Mouse (Mus musculus) megakaryocyte, adult 5-6 weeks (primary cell): Measurements from ENCODE around the gene Ntn4. TPM values are rescaled to one million over a fixed set of nuclear protein-coding genes. Genes with fewer than 3 reads are reported as not detected.

Experiments used
- ATAC-seq: 2 replicates; pipeline ENCODE4 v1.8.0; 2016; ENCODE audit warnings: mild to moderate bottlenecking, inconsistent platforms; ENCODE audit not compliant: poor library complexity, severe bottlenecking
- total RNA-seq, 2 experiments: library from RNA; stranded (forward) in 1 of 2; stranded (reverse) in 1 of 2; fragments of 153-499, 151-499 nt in 1 of 2; fragments of 221-1000, 200-1000 nt in 1 of 2; gene quantifications; 2 replicates each; pipeline versions ENCODE4 v1.2.3 to v1.2.4; 2015 to 2017

Ntn4 gene
- total RNA-seq, 2 experiments from 2014 or later, result 0.18 to 0.76 TPM

- ATAC-seq, result peak; percentile 40; the same call in 1 of the 2 replicates
Measured at GRCm38 (mm10) chr10:93709536-93709935, 69.1 kb downstream of the Ntn4 start.

DNA sequence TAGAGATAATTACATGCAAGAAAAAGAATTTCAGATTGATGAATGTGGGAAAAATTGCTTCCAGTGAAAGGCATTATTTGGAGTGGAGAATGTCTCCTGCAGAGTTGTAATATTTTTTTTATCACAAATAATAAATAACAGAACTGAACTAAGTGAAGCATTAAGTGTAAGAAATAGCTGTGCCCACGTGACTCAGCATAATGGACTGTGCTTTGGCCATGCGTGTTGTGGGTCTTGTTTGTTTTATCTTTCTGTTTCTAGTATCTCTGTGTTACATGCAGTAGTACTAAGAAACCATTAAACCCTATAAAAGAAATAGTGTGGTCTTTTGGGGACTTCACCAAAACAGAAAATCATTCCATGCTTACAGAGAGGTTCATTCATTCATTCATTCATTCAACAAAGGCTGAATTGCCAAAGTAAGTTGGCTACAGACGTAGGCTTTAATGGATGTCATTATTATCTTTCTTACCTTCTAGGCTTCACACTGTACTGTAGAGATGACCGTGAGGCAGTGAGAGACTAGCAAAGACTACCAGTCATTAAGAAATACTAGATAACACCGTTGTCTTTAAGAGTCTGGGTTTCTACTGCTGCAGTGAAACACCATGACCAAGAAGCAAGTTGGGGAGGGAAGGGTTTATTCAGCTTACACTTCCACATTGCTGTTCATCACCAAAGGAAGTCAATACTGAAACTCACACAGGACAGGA lies 81.3 kb downstream of the Ntn4 start:
- ATAC-seq, result no peak

DNA sequence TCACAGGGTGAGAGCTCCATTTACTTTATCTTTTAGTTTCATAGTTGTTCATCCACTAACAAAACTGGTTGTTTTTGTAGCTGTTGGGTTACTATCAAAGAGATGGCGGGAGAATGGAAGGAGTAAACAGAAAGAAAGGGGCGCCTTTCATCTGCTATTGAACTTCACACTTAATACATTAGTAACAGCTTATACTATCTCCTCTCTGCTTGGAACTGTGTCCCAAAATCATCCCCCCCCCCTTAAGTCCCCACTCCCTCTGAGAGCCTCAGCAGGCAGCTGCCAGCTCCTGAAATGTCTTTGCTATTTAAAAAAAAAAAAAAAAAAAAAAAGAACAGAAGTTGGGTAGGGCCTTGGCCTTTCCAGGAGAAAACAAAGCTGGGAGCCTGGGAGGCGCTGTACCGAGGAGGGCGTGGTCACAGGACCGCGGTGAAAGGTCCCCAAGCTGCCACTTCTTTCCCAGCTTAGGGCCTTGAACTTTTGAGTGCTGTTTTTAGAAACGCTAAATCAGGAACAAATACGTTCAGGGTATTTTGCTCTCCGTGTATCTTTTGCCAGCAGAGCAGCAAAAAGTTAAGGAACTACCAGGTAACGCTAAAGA lies 83.6 kb downstream of the Ntn4 start:
- ATAC-seq, result no peak

DNA sequence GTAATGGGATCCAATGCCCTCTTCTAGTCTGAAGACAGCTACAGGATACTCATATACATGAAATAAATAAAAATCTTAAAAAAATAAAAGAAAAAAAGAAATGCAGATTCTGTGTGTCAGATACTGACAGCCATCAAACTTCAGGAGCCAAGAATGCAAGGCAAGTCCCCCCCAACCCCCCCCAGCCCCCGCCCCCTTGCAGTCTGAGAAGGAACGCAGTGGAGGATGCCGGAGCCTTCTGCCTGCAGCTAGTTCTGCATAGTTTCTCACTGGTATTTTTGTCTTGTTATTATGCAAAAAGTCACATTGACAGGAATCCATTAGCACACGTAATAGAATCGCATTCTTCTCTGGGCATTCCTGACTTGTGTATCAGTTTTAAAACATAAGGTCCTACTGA lies 87.7 kb downstream of the Ntn4 start:
- ATAC-seq, result no peak

GRCm38 (mm10) chr10:93730514-93730913 lies 90.0 kb downstream of the Ntn4 start:
- ATAC-seq, result no peak

DNA sequence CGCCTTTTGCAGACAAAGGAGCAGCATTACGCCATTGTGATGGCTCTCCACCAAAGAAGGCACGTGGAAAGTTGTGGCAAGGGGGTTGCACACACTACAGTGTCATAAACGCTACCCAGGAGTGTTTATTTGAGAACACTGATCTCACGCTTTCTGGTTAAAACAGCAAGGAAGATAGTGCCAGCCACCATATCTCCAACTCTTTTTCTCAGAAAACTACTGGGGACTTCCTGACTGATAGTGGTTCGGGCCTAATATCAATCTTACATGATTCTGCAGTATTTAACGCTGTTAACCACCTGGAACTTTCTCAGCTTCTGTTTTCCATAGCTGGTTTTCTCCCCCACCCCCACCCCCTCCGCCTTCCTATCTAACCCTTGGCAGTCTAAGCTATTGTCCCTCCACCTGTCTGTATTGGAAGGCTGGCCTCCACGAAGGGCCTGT lies 90.8 kb downstream of the Ntn4 start:
- no peak for ATAC-seq

DNA sequence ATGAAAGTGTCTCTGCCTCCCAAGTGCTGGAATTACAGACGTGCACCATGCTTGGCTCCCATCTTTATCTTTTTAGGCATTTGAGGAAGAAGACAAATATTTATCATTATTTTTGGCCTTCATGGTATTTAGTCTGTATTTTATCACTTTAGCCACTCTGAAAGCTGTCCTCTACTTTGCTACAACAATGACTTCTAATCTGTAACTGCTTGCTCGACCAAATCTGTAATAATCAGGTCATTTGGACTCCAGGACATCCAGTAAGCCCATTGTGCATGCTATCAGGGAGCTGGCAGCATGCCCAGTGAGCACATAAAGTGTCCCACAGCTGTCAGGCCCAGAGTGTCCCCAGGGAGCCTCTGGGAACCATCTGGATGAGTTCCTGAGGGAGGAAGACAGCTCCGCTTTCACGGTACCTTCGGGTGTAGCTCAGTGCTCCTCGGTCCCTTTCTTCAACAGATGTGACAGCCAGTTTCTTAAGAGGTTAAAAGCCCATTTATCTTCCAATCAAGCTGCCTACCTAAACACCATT lies 95.7 kb downstream of the Ntn4 start:
- ATAC-seq, result no peak

DNA sequence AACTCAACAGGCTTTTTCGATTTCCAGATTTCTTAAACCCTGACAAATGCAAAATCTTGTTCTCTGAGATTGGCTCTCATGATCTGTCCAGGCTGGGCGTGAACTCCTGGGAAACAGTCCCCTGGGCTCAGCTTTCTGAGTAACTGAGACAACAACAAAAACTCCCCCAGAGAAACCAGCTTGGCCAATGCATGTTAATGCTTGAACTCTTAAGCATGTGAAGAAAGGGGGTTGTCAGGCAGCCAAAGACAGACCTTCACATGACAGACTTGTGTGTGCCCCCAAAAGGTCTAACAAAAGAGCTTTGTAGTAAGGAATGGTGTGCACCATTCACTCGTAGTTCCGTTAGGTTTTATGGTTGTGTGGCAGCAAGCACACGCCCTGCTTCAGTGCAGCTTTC lies 96.6 kb downstream of the Ntn4 start:
- ATAC-seq, result no peak

DNA sequence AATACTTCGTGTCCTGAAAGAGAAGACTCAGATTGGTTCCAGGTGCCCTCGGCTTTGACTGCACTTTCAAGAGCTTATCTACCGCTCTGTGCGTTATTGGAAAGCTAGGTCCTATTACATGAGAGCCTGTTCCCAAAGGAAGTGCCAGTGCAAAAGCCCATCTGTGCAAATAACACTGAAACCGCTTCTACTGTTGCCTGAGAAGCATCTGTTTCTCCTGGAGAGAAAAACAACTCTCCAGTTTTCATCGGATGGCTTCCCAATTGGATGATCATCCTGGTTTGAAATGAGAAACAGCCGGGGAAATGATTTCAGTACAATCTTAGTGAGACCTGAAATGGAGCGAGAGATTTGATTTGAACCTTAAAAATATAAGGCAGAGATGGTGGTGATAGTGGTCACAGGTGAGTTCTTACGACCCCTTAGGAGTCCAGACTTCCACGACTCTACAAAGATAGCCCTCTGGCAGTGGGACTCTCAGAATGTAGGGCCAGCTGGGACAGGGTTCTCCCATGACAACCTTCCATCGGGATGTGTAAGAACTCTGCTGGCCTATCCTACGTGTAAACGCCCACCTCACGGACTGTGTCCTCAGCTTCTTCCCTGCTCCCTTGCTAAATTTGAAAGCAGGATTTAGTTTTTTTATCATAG lies 101.1 kb downstream of the Ntn4 start:
- no peak for ATAC-seq

DNA sequence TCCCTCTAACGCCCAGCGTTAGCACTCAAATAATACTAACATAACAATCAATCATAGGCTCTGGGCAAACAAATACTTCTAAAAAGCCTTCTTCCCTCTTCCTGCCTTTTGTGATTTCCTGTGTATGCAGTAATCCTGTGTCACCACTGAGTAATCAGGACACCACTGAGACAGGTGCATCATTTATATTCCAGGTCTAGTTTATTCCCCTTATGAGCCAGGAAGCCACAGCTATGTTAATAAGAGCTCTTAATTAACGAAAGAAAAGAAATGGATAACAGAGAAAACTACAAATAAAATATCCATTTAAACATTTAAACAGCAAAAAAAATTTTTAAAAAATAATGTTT lies 101.6 kb downstream of the Ntn4 start:
- no peak for ATAC-seq

GRCm38 (mm10) chr10:93742598-93742997 lies 102.1 kb downstream of the Ntn4 start:
- ATAC-seq, result no peak

DNA sequence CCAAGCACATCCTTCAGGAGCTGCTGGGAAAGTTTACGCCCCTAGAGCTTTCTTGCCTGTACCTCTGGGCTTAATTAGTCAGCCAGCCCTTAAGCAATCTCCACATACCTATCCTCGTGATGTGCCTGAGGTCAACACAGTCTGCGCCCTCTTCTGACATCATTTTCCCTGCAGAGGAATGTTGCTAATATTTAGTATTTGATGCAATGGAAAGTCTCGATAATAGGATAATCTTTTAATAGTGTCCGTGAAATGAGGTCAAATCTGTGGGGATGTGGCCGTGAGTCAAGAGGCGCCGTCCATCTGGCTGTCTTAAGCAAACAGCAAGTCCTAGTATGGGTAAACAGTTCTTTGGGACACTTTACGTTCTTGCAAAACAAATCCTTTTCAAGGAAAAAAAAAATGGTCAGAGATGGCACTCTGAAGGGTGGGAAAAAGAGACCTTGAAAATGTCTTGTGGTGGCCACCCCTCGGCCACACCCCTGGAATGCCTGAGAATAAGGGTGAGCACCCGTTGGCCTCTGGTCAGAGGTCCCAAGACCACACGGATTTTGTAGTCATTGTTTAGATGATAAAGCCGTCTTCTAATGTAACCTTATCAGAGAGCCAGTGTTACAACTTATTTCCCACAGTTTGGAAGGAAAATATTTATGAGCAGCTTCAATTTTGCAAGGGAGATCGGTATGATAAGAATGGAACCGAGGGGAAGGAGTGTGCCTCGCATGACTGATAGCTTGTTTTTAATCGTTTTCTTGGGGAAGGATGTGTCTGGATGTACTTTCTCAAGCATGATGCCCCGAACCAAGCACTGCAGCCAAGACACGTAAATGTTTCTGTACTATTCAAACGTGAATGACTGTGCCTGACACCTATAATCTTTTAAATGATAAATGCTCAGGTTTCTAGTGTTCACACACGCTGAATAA lies 109.0 kb downstream of the Ntn4 start:
- no peak for ATAC-seq

DNA sequence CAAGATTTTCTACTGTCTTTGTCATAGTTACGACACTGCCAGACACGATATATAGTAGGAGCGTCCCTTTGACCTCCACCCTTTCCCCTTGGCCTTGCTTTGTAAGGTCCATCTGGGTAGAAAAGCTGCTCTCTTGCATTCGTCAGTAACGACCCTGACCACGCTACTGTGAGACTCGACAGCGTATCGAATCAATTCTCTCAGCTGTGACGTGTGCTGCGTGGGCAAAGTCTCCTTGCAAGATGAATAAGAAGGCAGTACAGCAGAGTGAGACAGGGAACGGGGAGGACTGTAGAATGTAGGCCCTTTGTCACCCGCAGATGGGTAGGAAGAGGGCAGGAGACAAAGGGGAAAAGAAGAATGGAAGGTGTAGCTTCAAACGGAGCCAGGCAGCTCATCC lies 110.8 kb downstream of the Ntn4 start:
- no peak for ATAC-seq

DNA sequence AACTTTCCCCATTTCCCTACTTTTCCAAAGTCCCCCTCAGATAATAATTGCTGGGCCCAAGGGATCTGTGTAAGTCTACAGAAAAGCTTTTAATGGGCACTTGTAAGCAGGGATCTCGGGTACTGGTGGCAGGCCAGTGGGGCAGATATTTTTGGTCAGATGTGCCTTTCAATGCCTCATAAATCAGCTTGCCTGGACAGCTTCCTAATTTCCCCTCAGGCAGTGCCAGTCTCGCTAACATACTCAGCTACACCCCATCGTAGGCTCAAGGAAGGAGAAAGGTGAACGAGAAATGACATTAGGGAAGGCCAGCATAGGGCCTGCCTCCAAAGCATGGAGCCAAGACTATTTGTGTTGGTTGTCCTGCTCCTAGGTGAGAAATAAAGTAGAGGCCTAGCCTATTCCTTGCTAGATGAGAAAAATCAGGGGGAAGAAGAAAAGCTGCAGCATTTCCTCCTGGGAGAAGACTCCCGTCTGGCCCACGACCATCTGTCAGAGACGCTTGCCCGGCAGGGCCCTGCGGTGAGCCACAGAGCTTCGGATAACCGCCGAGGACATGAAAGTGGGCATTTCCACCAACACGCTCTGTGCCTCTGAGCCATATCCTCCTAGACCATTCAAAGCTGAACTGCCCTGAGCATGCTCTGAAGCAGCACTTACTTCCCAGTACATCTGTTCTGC lies 113.4 kb downstream of the Ntn4 start:
- 0 out of 2 replicates have a peak, but pooled peaks have one; percentile 30 for ATAC-seq

DNA sequence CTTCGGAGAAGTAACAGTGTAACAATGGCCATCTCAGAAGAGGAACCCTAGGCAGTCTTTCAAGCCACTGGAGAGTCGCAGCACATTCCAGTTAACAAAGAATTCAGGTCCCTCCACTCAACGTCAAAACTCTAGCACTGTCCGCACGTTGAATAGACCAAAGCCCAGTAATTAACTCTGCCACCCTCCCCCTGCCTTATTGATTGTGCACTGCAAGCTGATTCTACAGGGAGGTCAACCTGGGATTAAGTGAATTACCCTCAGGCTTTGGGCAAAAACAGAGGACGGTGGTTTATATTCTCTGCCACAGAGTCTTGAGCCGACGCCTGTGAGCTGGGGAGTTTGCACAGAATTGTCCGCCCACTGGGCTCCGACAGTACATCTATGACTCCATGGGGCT lies 115.7 kb downstream of the Ntn4 start:
- no peak for ATAC-seq

DNA sequence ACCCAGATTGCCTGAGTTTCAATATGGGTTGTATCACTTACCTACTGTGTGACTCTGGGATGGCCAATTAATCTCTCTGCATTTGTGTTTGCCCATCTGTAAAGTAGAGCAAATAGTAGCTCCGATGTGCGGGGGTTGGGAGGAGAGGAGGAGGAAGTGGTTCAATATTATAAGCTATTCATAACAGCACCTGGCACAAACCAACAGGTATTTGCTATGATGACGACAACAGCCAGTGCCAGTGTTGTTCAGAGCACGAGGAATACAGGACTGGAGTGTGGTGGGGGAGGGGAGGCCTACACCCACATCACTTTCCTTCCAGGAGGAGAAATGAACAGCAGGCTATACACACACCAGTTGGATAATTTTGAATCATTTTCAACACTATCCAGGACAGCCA lies 119.2 kb downstream of the Ntn4 start:
- no peak for ATAC-seq

DNA sequence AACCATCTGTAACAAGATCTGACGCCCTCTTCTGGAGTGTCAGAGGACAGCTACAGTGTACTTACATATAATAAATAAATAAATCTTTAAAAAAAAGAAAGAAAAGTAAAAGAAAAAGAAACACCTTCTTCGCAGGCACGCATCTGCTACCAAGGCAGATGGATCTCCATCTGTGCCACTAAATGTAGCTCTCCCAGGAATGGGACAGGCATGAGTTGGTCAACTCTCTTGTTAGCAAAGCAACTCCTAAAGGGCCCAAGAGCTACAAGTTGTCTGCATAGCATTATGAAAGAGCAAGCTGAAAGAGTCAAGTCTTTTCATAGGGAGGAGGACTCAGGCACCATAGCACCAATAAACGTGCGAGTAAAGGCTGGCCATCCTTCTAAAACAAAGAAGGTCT lies 119.9 kb downstream of the Ntn4 start:
- ATAC-seq, result no peak

GRCm38 (mm10) chr10:93763074-93763473 lies 122.6 kb downstream of the Ntn4 start:
- peak; percentile 77 for ATAC-seq

GRCm38 (mm10) chr10:93766221-93766620 lies 125.7 kb downstream of the Ntn4 start:
- ATAC-seq, result no peak

DNA sequence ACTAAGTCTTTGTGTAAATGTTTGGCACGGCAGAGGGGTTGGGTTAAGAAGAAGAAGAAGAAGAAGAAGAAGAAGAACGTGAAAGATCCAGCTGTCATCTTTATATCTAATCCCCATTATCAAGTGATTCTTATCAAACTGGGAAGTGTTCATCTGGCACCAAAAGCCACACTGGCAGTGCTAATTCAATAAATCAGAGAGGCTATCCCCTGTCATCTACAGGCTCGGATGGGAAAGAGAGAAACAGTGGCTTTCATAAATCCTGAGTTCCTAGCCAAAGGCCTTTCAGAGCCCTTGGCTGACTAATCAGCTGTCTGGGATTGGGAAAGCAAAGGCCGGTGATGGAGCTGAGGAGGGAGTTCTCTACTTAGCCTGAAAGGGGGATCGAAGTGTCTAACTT lies 126.8 kb downstream of the Ntn4 start:
- no peak for ATAC-seq
